Mouse (Mus musculus): ENCODE data around the gene Mapk12.

Gene Mapk12

GRCm38 (mm10) chr15:89137378-89138045, 3.0 kb downstream of the Mapk12 start:
- no peak for DNase-seq (ENCODE audit: low spot score)

- no peak for DNase-seq (ENCODE audit: low spot score)
Observed at GRCm38 (mm10) chr15:89136461-89137155, 3.9 kb downstream of the Mapk12 start.

GRCm38 (mm10) chr15:89131316-89131715, 9.2 kb downstream of the Mapk12 start:
- DNase-seq (ENCODE audit: low spot score): no peak

- no peak for DNase-seq (ENCODE audit: low spot score)
Observed at GRCm38 (mm10) chr15:89130245-89130644, 10.3 kb downstream of the Mapk12 start.

GRCm38 (mm10) chr15:89128382-89129350, 11.8 kb downstream of the Mapk12 start, which contains the start of gene Hdac10:
Gene Hdac10 (minus strand): TSS chr15:89128700.
- peak; percentile 62 for DNase-seq (ENCODE audit: low spot score)

GRCm38 (mm10) chr15:89127364-89127940, 13.1 kb downstream of the Mapk12 start:
- DNase-seq (ENCODE audit: low spot score): no peak

- DNase-seq (ENCODE audit: low spot score): no peak
Observed at GRCm38 (mm10) chr15:89126622-89127021, 13.9 kb downstream of the Mapk12 start.

- DNase-seq (ENCODE audit: low spot score): no peak
Observed at GRCm38 (mm10) chr15:89125351-89125750, 15.2 kb downstream of the Mapk12 start.

- no peak for DNase-seq (ENCODE audit: low spot score)
Observed at GRCm38 (mm10) chr15:89124312-89124711, 16.2 kb downstream of the Mapk12 start.

GRCm38 (mm10) chr15:89123595-89123994, 16.9 kb downstream of the Mapk12 start:
- no peak for DNase-seq (ENCODE audit: low spot score)

- DNase-seq (ENCODE audit: low spot score): peak; percentile 88
Observed at GRCm38 (mm10) chr15:89122649-89123366, 17.7 kb downstream of the Mapk12 start, which contains the start of gene Tubgcp6. Gene Tubgcp6 (minus strand): TSS chr15:89123112.

GRCm38 (mm10) chr15:89118007-89118406, 22.5 kb downstream of the Mapk12 start:
- no peak for DNase-seq (ENCODE audit: low spot score)

GRCm38 (mm10) chr15:89110147-89110546, 30.4 kb downstream of the Mapk12 start:
- DNase-seq (ENCODE audit: low spot score): no peak

GRCm38 (mm10) chr15:89106976-89107375, 33.5 kb downstream of the Mapk12 start:
- no peak for DNase-seq (ENCODE audit: low spot score)

- no peak for DNase-seq (ENCODE audit: low spot score)
Observed at GRCm38 (mm10) chr15:89106073-89106472, 34.4 kb downstream of the Mapk12 start.

GRCm38 (mm10) chr15:89104425-89104824, 36.1 kb downstream of the Mapk12 start:
- DNase-seq (ENCODE audit: low spot score): no peak

- DNase-seq (ENCODE audit: low spot score): no peak
Observed at GRCm38 (mm10) chr15:89103921-89104320, 36.6 kb downstream of the Mapk12 start.

- no peak for DNase-seq (ENCODE audit: low spot score)
Observed at GRCm38 (mm10) chr15:89102646-89103045, 37.9 kb downstream of the Mapk12 start.

- no peak for DNase-seq (ENCODE audit: low spot score)
Observed at GRCm38 (mm10) chr15:89100823-89101222, 39.7 kb downstream of the Mapk12 start.

- DNase-seq (ENCODE audit: low spot score): no peak
Observed at GRCm38 (mm10) chr15:89098616-89099015, 41.9 kb downstream of the Mapk12 start.

GRCm38 (mm10) chr15:89097450-89097849, 43.1 kb downstream of the Mapk12 start:
- no peak for DNase-seq (ENCODE audit: low spot score)

All from ovary, postnatal 10 days (tissue).